Mouse (Mus musculus): ENCODE data around the gene Inpp5a. TPM values are rescaled to one million over a fixed set of nuclear protein-coding genes. Genes with fewer than 3 reads are reported as not detected.

The Inpp5a gene
- polyA plus RNA-seq, 1 experiment from 2014 or later: 17.7 TPM

DNA sequence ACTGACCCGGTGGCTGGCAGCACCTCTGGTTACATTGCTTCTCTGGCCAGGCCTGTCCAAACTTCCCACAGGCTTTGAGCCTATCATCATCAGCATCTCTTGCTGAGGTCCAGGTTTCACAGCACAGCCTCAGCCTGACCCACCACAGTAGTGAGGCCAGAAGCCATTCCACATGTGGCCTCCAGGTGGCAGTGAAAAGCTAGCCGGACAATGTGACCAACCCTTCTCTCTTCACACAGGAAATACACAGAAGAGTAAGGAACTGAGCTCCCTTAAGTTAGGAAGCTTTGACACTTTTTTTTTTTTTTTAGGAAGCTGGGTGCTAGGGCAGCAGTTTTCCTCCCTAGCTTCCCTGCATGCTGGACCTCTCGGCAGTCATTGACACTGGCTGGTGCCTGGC is 201.4 kb downstream of the Inpp5a start:
- Histone ChIP-seq H3K36me3 (ENCODE audit: insufficient read depth, low read length) (no peaks in the 10 kb centered on the region), H3K4me2 (replicated peaks; ENCODE audit: low read depth, low read length) (no peak overlapping the region), H3K4me1 (ENCODE audit: insufficient read depth, low read length) (no peaks in the 10 kb centered on the region), H3K27ac (ENCODE audit: low read length) (no peak overlapping the region), H3K4me3 (ENCODE audit: low read length) (no peak overlapping the region), H3K9ac (replicated peaks; ENCODE audit: low read length) (no peak overlapping the region), H3K9me3 (ENCODE audit: low read length) (no peaks in the 10 kb centered on the region), H3K27me3 (ENCODE audit: insufficient read depth, low read length) (peaks cover 42% of the 10 kb centered on the region)
- WGBS: 29% methylated on average over 3 of the region's 3 CpGs
- peak; percentile 64 for ATAC-seq (ENCODE audit: low FRiP score, low TSS enrichment)

DNA sequence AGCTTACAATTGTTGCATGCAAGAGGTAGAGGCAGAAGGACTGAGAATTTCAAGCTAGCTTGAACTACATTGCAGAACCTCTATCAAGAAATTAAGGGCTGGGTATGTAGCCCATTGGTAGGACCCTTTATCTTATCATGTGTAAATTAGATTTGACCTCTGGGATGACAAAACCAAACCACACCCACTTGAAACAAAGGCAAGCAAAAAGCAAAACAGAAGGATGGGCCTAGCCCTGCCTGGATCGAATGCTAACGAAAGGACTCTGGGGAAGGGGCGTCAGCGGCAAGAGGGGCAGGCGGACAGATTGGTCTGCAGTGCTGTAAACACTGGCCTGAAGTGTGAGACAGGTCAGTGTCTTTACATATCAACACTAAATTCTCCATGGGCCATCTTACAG is 202.4 kb downstream of the Inpp5a start:
- Histone ChIP-seq H3K9ac (replicated peaks; ENCODE audit: low read length) (no peak overlapping the region), H3K4me1 (ENCODE audit: insufficient read depth, low read length) (no peaks in the 10 kb centered on the region), H3K36me3 (ENCODE audit: insufficient read depth, low read length) (no peaks in the 10 kb centered on the region), H3K27me3 (ENCODE audit: insufficient read depth, low read length) (peaks cover 32% of the 10 kb centered on the region), H3K9me3 (ENCODE audit: low read length) (no peaks in the 10 kb centered on the region), H3K4me3 (ENCODE audit: low read length) (no peak overlapping the region), H3K4me2 (replicated peaks; ENCODE audit: low read depth, low read length) (no peak overlapping the region), H3K27ac (ENCODE audit: low read length) (no peak overlapping the region)
- no peak for ATAC-seq (ENCODE audit: low FRiP score, low TSS enrichment)
- WGBS: 91% methylated on average over 5 of the region's 5 CpGs

DNA sequence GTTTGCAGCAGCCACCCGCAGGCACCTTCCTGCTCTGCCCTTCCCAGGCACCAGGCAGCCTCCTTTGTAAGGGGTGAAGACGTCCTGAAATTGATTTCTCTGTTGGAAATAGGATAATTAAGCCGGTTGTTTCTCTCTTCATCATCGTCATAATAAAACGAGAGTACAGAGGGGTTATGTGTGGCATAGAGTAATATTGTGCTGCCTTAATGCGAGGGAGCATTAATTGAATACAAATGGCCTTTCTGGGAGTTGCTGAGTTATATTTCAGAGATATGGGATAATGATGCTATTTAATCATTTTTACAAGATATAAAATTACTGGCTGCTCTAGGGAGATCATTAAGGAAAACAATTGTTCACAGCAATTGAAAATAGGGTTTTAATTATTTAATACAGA is 206.4 kb downstream of the Inpp5a start:
- peaks cover 6% of the 10 kb centered on the region for H3K27me3 ChIP-seq (ENCODE audit: insufficient read depth, low read length)
- 79% methylated on average over 6 of the region's 6 CpGs for WGBS
- no peak overlapping the region for H3K4me2 ChIP-seq (replicated peaks; ENCODE audit: low read depth, low read length)
- H3K9me3 ChIP-seq (ENCODE audit: low read length): no peaks in the 10 kb centered on the region
- no peak overlapping the region for H3K4me3 ChIP-seq (ENCODE audit: low read length)
- no peaks in the 10 kb centered on the region for H3K36me3 ChIP-seq (ENCODE audit: insufficient read depth, low read length)
- ATAC-seq (ENCODE audit: low FRiP score, low TSS enrichment): no peak
- H3K27ac ChIP-seq (ENCODE audit: low read length): no peak overlapping the region
- no peak overlapping the region for H3K9ac ChIP-seq (replicated peaks; ENCODE audit: low read length)
- H3K4me1 ChIP-seq (ENCODE audit: insufficient read depth, low read length): no peaks in the 10 kb centered on the region

DNA sequence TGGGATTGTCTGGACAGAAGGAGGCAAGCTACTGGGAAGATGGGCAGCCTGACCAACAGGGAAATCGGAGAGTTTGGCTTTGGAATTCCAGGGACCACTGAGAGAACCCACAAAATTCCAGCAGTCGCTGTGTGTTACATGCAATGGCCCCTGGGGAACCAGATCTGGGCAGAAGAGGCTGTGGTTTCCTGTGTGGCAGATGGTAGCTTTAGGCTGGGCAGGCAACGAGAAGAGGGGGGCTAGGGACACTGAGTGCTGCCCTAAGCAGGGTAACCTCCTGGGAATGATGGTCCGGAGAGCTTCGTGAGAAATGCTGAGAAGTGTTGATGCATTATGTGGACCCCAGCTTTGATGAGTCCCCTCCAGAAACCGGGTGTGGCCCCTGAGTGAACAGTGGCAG is 207.0 kb downstream of the Inpp5a start:
- Histone ChIP-seq H3K9me3 (ENCODE audit: low read length) (no peaks in the 10 kb centered on the region), H3K27ac (ENCODE audit: low read length) (no peak overlapping the region), H3K36me3 (ENCODE audit: insufficient read depth, low read length) (no peaks in the 10 kb centered on the region), H3K9ac (replicated peaks; ENCODE audit: low read length) (no peak overlapping the region), H3K4me2 (replicated peaks; ENCODE audit: low read depth, low read length) (no peak overlapping the region), H3K4me3 (ENCODE audit: low read length) (no peak overlapping the region), H3K4me1 (ENCODE audit: insufficient read depth, low read length) (no peaks in the 10 kb centered on the region), H3K27me3 (ENCODE audit: insufficient read depth, low read length) (peaks cover 6% of the 10 kb centered on the region)
- WGBS: 68% methylated on average over 6 of the region's 6 CpGs
- no peak for ATAC-seq (ENCODE audit: low FRiP score, low TSS enrichment)

DNA sequence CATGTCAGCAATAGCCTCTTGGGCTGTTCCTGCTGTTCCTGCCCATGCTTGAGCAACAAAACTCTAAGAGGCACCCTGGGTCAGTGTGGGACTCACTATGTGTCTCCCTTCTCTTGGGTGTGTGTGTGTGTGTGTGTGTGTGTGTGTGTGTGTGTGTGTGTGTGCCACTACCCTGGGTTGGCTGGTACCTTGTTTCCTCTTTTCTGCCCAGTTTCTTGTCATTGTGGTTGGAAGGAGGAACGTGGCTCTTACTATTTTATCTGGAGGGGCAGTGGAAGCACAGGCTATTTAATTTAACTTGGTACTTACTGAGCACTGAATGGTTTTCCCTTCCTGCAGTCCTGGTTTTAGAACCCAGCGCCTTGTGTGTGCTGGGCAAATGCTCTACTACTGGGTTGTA is 221.4 kb downstream of the Inpp5a start:
- no peak for ATAC-seq (ENCODE audit: low FRiP score, low TSS enrichment)
- H3K4me2 ChIP-seq (replicated peaks; ENCODE audit: low read depth, low read length): no peak overlapping the region

DNA sequence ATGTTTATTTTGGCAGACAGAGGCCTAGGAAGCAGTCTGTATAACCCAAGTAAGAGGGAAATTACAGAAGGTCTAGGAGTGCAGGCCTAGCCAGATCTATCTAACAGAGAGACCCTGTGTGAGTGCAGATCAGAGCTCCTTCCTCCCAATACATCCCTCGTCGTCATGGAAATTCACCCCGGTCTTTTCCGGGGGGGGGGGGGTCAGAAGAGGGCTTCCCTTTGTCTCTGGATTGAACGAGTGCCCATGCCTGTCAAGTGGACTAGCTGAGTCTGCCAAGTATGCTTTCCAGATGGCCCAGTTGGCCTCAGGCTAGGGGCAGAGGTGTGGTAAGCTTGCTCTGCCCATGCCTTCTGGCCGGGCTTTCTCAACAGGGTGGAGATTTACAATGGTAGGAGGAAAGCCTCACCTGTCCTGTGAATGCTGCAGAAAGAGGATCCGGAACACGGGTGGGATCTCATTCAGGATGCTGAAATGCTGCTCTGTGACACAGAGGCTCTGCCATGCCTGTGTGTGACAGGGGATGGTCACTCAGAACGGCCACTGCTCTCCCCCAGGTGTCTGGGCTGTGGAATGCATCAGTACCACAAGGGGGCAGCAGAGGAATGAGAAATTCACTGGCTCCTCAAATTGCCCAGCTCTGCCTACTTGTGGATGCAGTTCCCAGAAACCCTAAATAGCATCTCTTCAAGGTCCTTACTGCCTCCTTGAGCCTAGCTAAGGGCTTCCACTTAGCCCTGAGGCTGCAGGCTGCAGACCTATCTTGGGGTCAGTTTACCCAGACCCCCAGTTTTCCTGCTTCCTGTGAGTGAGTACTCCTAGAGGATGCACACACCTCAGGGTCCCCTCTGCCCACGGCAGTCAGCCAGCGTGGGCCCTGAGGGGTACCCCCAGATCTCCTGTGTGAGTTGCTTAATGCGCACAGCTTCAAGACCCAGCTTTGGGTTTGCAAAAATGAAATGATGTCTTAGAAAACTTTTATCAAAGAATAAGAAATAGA is 227.2 kb downstream of the Inpp5a start:
- no peak overlapping the region for H3K4me3 ChIP-seq (ENCODE audit: low read length)
- 66% methylated on average over 12 of the region's 12 CpGs for WGBS
- peak; percentile 68; the same call in 1 of the 2 replicates for ATAC-seq (ENCODE audit: low FRiP score, low TSS enrichment)
- peaks cover 3% of the 10 kb centered on the region; the same call in 1 of the 2 replicates for H3K27me3 ChIP-seq (ENCODE audit: insufficient read depth, low read length)
- H3K27ac ChIP-seq (ENCODE audit: low read length): no peak overlapping the region
- H3K9me3 ChIP-seq (ENCODE audit: low read length): no peaks in the 10 kb centered on the region
- H3K9ac ChIP-seq (replicated peaks; ENCODE audit: low read length): no peak overlapping the region
- H3K36me3 ChIP-seq (ENCODE audit: insufficient read depth, low read length): no peaks in the 10 kb centered on the region
- no peak overlapping the region for H3K4me2 ChIP-seq (replicated peaks; ENCODE audit: low read depth, low read length)
- no peaks in the 10 kb centered on the region for H3K4me1 ChIP-seq (ENCODE audit: insufficient read depth, low read length)

More for the DNA sequence above, 221.4 kb downstream of the Inpp5a start:
- peaks cover 3% of the 10 kb centered on the region; the same call in 1 of the 2 replicates for H3K27me3 ChIP-seq (ENCODE audit: insufficient read depth, low read length)
- no peaks in the 10 kb centered on the region for H3K36me3 ChIP-seq (ENCODE audit: insufficient read depth, low read length)
- 78% methylated on average over 2 of the region's 2 CpGs for WGBS
- H3K4me1 ChIP-seq (ENCODE audit: insufficient read depth, low read length): no peaks in the 10 kb centered on the region
- H3K4me3 ChIP-seq (ENCODE audit: low read length): no peak overlapping the region
- H3K9ac ChIP-seq (replicated peaks; ENCODE audit: low read length): no peak overlapping the region
- no peaks in the 10 kb centered on the region for H3K9me3 ChIP-seq (ENCODE audit: low read length)
- H3K27ac ChIP-seq (ENCODE audit: low read length): no peak overlapping the region

DNA sequence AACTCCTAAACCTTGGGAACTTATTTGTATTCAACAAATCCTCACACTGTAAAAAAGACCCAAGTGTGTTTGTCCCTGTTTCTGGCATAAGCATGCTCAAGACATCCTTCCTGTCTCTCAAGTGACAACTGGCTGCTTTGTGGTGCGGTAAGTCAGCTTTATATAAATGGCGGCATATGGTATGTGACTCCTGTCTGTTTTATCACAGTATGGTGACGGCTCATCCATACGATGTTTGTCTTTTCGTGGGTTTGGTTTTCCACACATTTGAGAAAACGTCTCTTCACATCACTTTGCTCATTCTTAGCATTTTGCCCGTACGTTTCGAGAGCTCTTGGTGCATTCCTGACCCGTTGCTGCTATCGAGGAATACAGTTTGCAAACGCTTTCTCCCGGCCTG is 233.7 kb downstream of the Inpp5a start:
- Histone ChIP-seq H3K4me2 (replicated peaks; ENCODE audit: low read depth, low read length) (no peak overlapping the region), H3K4me1 (ENCODE audit: insufficient read depth, low read length) (no peaks in the 10 kb centered on the region), H3K36me3 (ENCODE audit: insufficient read depth, low read length) (no peaks in the 10 kb centered on the region), H3K9me3 (ENCODE audit: low read length) (no peaks in the 10 kb centered on the region), H3K4me3 (ENCODE audit: low read length) (no peak overlapping the region), H3K27me3 (ENCODE audit: insufficient read depth, low read length) (no peaks in the 10 kb centered on the region), H3K27ac (ENCODE audit: low read length) (no peak overlapping the region), H3K9ac (replicated peaks; ENCODE audit: low read length) (no peak overlapping the region)
- 87% methylated on average over 13 of the region's 13 CpGs for WGBS
- ATAC-seq (ENCODE audit: low FRiP score, low TSS enrichment): no peak

DNA sequence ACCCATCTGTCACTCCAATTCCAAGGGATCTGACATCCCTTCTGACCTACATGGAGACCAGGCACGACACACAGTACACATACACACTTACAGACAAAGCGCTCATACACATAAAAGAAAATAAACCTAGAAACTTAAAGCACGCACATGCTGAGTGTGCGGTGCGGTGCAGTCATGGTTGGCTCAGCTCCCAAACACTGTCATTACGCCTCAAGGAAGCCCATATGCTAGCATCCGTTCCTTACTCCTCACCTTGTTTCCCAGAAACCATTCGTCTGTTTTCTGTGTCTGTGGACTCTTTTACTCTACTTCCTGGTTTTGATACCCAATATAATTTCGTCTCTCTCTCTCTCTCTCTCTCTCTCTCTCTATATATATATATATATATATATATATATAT is 236.2 kb downstream of the Inpp5a start:
- Histone ChIP-seq H3K27me3 (ENCODE audit: insufficient read depth, low read length) (no peaks in the 10 kb centered on the region), H3K36me3 (ENCODE audit: insufficient read depth, low read length) (no peaks in the 10 kb centered on the region), H3K4me3 (ENCODE audit: low read length) (no peak overlapping the region), H3K4me1 (ENCODE audit: insufficient read depth, low read length) (no peaks in the 10 kb centered on the region), H3K27ac (ENCODE audit: low read length) (no peak overlapping the region), H3K4me2 (replicated peaks; ENCODE audit: low read depth, low read length) (no peak overlapping the region), H3K9me3 (ENCODE audit: low read length) (no peaks in the 10 kb centered on the region), H3K9ac (replicated peaks; ENCODE audit: low read length) (no peak overlapping the region)
- WGBS: 76% methylated on average over 9 of the region's 9 CpGs
- ATAC-seq (ENCODE audit: low FRiP score, low TSS enrichment): no peak

Measured in kidney, embryonic 16.5 days (tissue).